Mouse (Mus musculus) heart, embryonic 13.5 days (tissue): ENCODE data around the gene Nup210l. TPM values are rescaled to one million over a fixed set of nuclear protein-coding genes. Genes with fewer than 3 reads are reported as not detected.

ENCODE experiments used
- ATAC-seq: fragments of 200-750 bp; cut with Nextera tagmentation; 2 replicates; pipeline ENCODE4 v1.8.0; 2017; ENCODE audit warnings: moderate TSS enrichment; ENCODE audit not compliant: insufficient number of reproducible peaks, low FRiP score, low TSS enrichment; ENCODE audit errors: extremely low read depth
- H3K27ac ChIP-seq: fragments of 300-500 bp; sonication (generic); replicated peaks from 2 replicates; pipeline ENCODE4 v1.5.1; 2015; ENCODE audit warnings: moderate library complexity, mild to moderate bottlenecking, inconsistent platforms
- H3K27me3 ChIP-seq: fragments of 300-500 bp; sonication (generic); replicated peaks from 2 replicates; pipeline ENCODE4 v1.6.1; 2015; ENCODE audit warnings: mild to moderate bottlenecking, inconsistent platforms
- H3K36me3 ChIP-seq: fragments of 300-500 bp; sonication (generic); 2 replicates; pipeline ENCODE4 v1.6.1; 2015; ENCODE audit warnings: mild to moderate bottlenecking, inconsistent platforms
- H3K4me1 ChIP-seq: fragments of 300-500 bp; sonication (generic); 2 replicates; pipeline ENCODE4 v1.6.1; 2015; ENCODE audit warnings: inconsistent platforms
- H3K4me2 ChIP-seq: fragments of 300-500 bp; sonication (generic); 2 replicates; pipeline ENCODE4 v1.6.1; 2015; ENCODE audit warnings: inconsistent platforms, mild to moderate bottlenecking, moderate library complexity
- H3K4me3 ChIP-seq: fragments of 300-500 bp; sonication (generic); 2 replicates; pipeline ENCODE4 v1.5.1; 2015; ENCODE audit warnings: moderate library complexity, mild to moderate bottlenecking, inconsistent platforms
- H3K9ac ChIP-seq: fragments of 300-500 bp; sonication (generic); 2 replicates; pipeline ENCODE4 v1.6.1; 2015; ENCODE audit warnings: inconsistent platforms, mild to moderate bottlenecking, moderate library complexity
- H3K9me3 ChIP-seq: fragments of 300-500 bp; sonication (generic); 2 replicates; pipeline ENCODE4 v1.6.1; 2016; ENCODE audit warnings: inconsistent platforms
- WGBS: fragments of 180-500 bp; shearing (Covaris S2); methylation state at CpG from one replicate; pipeline ENCODE4 v1.1.7; 2015; ENCODE audit warnings: mixed read lengths; 5-methylcytosine and 5-hydroxymethylcytosine counted together
- polyA plus RNA-seq: library from polyadenylated mRNA; unstranded; fragments of >200 nt; fragmentation: Nextera tagmentation; extraction: Ambion mirVana; gene quantifications from 2 replicates; pipeline ENCODE4 v1.2.1, GENCODE M21; 2015

The Nup210l gene
- polyA plus RNA-seq, 1 experiment from 2014 or later, result 0.31 TPM

GRCm38 (mm10) chr3:90161541-90161940 is 57.6 kb downstream of the Nup210l start:
- H3K27ac ChIP-seq, result no peak overlapping the region

GRCm38 (mm10) chr3:90179566-90179965 is 75.6 kb downstream of the Nup210l start:
- no peaks in the 10 kb centered on the region for H3K27me3 ChIP-seq
- H3K9me3 ChIP-seq, result no peaks in the 10 kb centered on the region
- H3K9ac ChIP-seq, result no peak overlapping the region
- no peak overlapping the region for H3K4me3 ChIP-seq
- no peak overlapping the region for H3K27ac ChIP-seq
- WGBS, result 57% methylated on average over 3 of the region's 3 CpGs
- no peaks in the 10 kb centered on the region for H3K4me1 ChIP-seq
- no peaks in the 10 kb centered on the region for H3K36me3 ChIP-seq
- H3K4me2 ChIP-seq, result no peak overlapping the region
- no peak for ATAC-seq

More at GRCm38 (mm10) chr3:90161541-90161940, 57.6 kb downstream of the Nup210l start:
- no peaks in the 10 kb centered on the region for H3K9me3 ChIP-seq
- no peaks in the 10 kb centered on the region for H3K36me3 ChIP-seq
- no peak overlapping the region for H3K4me3 ChIP-seq
- ATAC-seq, result no peak
- no peaks in the 10 kb centered on the region for H3K4me1 ChIP-seq
- no peak overlapping the region for H3K9ac ChIP-seq
- 69% methylated on average over 3 of the region's 3 CpGs for WGBS
- no peak overlapping the region for H3K4me2 ChIP-seq
- no peaks in the 10 kb centered on the region for H3K27me3 ChIP-seq

GRCm38 (mm10) chr3:90183581-90183980 is 79.6 kb downstream of the Nup210l start:
- H3K9me3 ChIP-seq, result no peaks in the 10 kb centered on the region
- H3K9ac ChIP-seq, result no peak overlapping the region
- H3K4me3 ChIP-seq, result no peak overlapping the region
- no peaks in the 10 kb centered on the region for H3K27me3 ChIP-seq
- no peaks in the 10 kb centered on the region for H3K36me3 ChIP-seq
- no peak for ATAC-seq
- peaks cover 5% of the 10 kb centered on the region for H3K4me1 ChIP-seq
- WGBS, result 55% methylated on average over 3 of the region's 3 CpGs
- no peak overlapping the region for H3K27ac ChIP-seq
- H3K4me2 ChIP-seq, result no peak overlapping the region

- H3K27ac ChIP-seq, result no peak overlapping the region
- H3K9me3 ChIP-seq, result no peaks in the 10 kb centered on the region
- no peak overlapping the region for H3K9ac ChIP-seq
- H3K4me3 ChIP-seq, result no peak overlapping the region
- no peaks in the 10 kb centered on the region for H3K36me3 ChIP-seq
- no peak for ATAC-seq
- H3K27me3 ChIP-seq, result no peaks in the 10 kb centered on the region
- H3K4me1 ChIP-seq, result peaks cover 11% of the 10 kb centered on the region
- WGBS, result 67% methylated on average over 11 of the region's 11 CpGs
- no peak overlapping the region for H3K4me2 ChIP-seq
These were observed 87.1 kb downstream of the Nup210l start for GRCm38 (mm10) chr3:90190859-90191510.

GRCm38 (mm10) chr3:90194759-90195158 is 90.8 kb downstream of the Nup210l start:
- Histone ChIP-seq H3K9ac (no peak overlapping the region), H3K36me3 (no peaks in the 10 kb centered on the region), H3K4me2 (no peak overlapping the region), H3K27me3 (no peaks in the 10 kb centered on the region), H3K4me1 (peaks cover 6% of the 10 kb centered on the region; the same call in 1 of the 2 replicates), H3K9me3 (no peaks in the 10 kb centered on the region), H3K4me3 (no peak overlapping the region), H3K27ac (no peak overlapping the region)
- ATAC-seq, result no peak
- 70% methylated on average over 4 of the region's 4 CpGs for WGBS

GRCm38 (mm10) chr3:90195644-90196043 is 91.7 kb downstream of the Nup210l start:
- 52% methylated on average over 1 of the region's 1 CpGs for WGBS
- no peak for ATAC-seq

GRCm38 (mm10) chr3:90197548-90197947 is 93.6 kb downstream of the Nup210l start:
- Histone ChIP-seq H3K27me3 (no peaks in the 10 kb centered on the region), H3K27ac (no peak overlapping the region), H3K4me3 (no peak overlapping the region), H3K9ac (no peak overlapping the region), H3K4me1 (peaks cover 6% of the 10 kb centered on the region; the same call in 1 of the 2 replicates), H3K4me2 (no peak overlapping the region), H3K36me3 (no peaks in the 10 kb centered on the region), H3K9me3 (no peaks in the 10 kb centered on the region)
- WGBS, result 48% methylated on average over 1 of the region's 1 CpGs
- ATAC-seq, result no peak

More at GRCm38 (mm10) chr3:90195644-90196043, 91.7 kb downstream of the Nup210l start:
- no peaks in the 10 kb centered on the region for H3K36me3 ChIP-seq
- no peaks in the 10 kb centered on the region for H3K27me3 ChIP-seq
- H3K9me3 ChIP-seq, result no peaks in the 10 kb centered on the region
- H3K27ac ChIP-seq, result no peak overlapping the region
- no peak overlapping the region for H3K9ac ChIP-seq
- H3K4me2 ChIP-seq, result no peak overlapping the region
- no peak overlapping the region for H3K4me3 ChIP-seq
- peaks cover 6% of the 10 kb centered on the region; the same call in 1 of the 2 replicates for H3K4me1 ChIP-seq

GRCm38 (mm10) chr3:90202884-90203283 is 99.0 kb downstream of the Nup210l start:
- H3K4me2 ChIP-seq, result no peak overlapping the region
- no peaks in the 10 kb centered on the region for H3K27me3 ChIP-seq
- no peak overlapping the region for H3K4me3 ChIP-seq
- peaks cover 12% of the 10 kb centered on the region for H3K36me3 ChIP-seq
- H3K9ac ChIP-seq, result no peak overlapping the region
- H3K27ac ChIP-seq, result no peak overlapping the region; the same call in 1 of the 2 replicates
- H3K4me1 ChIP-seq, result peaks cover 6% of the 10 kb centered on the region; the same call in 1 of the 2 replicates
- ATAC-seq, result no peak
- no peaks in the 10 kb centered on the region for H3K9me3 ChIP-seq
- whole genome bisulfite sequencing, result 88% methylated on average over 1 of the region's 1 CpGs

GRCm38 (mm10) chr3:90203619-90204018 is 99.7 kb downstream of the Nup210l start:
- Histone ChIP-seq H3K36me3 (peaks cover 20% of the 10 kb centered on the region), H3K4me2 (no peak overlapping the region), H3K4me3 (no peak overlapping the region), H3K27ac (peak overlapping the region; percentile 63), H3K27me3 (no peaks in the 10 kb centered on the region), H3K9me3 (no peaks in the 10 kb centered on the region), H3K9ac (no peak overlapping the region), H3K4me1 (peaks cover 7% of the 10 kb centered on the region)
- ATAC-seq, result no peak
- 27% methylated on average over 5 of the region's 5 CpGs for WGBS

- H3K9me3 ChIP-seq, result no peaks in the 10 kb centered on the region
- 95% methylated on average over 2 of the region's 2 CpGs for WGBS
- peaks cover 29% of the 10 kb centered on the region for H3K36me3 ChIP-seq
- no peaks in the 10 kb centered on the region for H3K27me3 ChIP-seq
- no peak for ATAC-seq
- no peak overlapping the region for H3K9ac ChIP-seq
- no peak overlapping the region for H3K4me2 ChIP-seq
- no peak overlapping the region for H3K4me3 ChIP-seq
- H3K4me1 ChIP-seq, result peaks cover 12% of the 10 kb centered on the region
- H3K27ac ChIP-seq, result no peak overlapping the region
These were observed 100.7 kb downstream of the Nup210l start for GRCm38 (mm10) chr3:90204582-90204981.

GRCm38 (mm10) chr3:90208662-90209061 is 104.7 kb downstream of the Nup210l start:
- no peak for ATAC-seq
- no peaks in the 10 kb centered on the region for H3K9me3 ChIP-seq
- peak overlapping the region; percentile 21 for H3K27ac ChIP-seq
- no peak overlapping the region for H3K9ac ChIP-seq
- no peak overlapping the region for H3K4me3 ChIP-seq
- H3K4me1 ChIP-seq, result peaks cover 40% of the 10 kb centered on the region
- H3K36me3 ChIP-seq, result peaks cover 60% of the 10 kb centered on the region
- 72% methylated on average over 2 of the region's 2 CpGs for WGBS
- no peak overlapping the region for H3K4me2 ChIP-seq
- no peaks in the 10 kb centered on the region for H3K27me3 ChIP-seq
